Mouse (Mus musculus) adrenal gland, adult 2 months (tissue): Measurements from ENCODE around the gene Dydc2. TPM values are rescaled to one million over a fixed set of nuclear protein-coding genes. Genes with fewer than 3 reads are reported as not detected.
"Not testable (repeated sequence)": the region's sequence is repeated elsewhere in the genome, so short reads cannot be mapped to it uniquely, and the experiment has no call there.

ENCODE experiments used
- DNase-seq: peaks from one replicate; pipeline ENCODE4 v3.0.0; 2021
- long read RNA-seq: library from polyadenylated mRNA; stranded (forward); transcript quantifications from one replicate; pipeline ENCODE4 v2.0.0, GENCODE M21; 2021
- polyA plus RNA-seq: library from polyadenylated mRNA; depleted of rRNA; stranded (reverse); fragments of >200 nt; gene quantifications from 2 replicates; pipeline ENCODE4 v1.2.3, GENCODE M21; 2012; rRNA removed
- total RNA-seq, 2 experiments: library from RNA; stranded (reverse); gene quantifications; 2 replicates each; pipeline ENCODE4 v1.2.3; 2021

Dydc2 gene
- 1 to 10 TPM in 1 of 2 experiments, under 1 TPM in 1; 0.61 to 1.0 TPM for total RNA-seq
- polyA plus RNA-seq = not detected in 2 replicates
- long read RNA-seq, partial matches to known transcripts = 0 of 1 reads
- long read RNA-seq, other reads (novel, unspliced or antisense) = 1 of 1 reads

DNA sequence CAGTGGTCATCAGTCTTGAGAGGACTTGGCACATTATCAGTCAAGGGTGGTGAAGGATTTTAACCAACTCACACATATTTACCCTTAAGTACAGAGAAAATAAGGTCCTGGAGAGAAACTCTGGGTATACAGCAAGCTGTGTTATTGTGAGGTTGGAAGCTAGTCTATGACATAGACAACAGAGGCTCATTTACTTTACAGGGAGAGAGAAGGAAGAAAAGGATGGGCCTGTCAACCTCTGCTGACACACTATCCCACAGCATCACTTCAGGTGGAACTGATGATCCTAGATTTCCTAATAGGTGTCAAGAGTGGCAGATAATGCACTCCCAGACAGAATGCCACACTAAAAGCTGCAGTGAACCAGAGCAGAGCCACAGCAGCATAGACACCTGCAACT lies at the start of gene Dydc2:
Gene Dydc2 (minus strand): TSS at position 101 of the 400 bp plus-strand sequence.
- no peak for DNase-seq

GRCm38 (mm10) chr14:41116271-41116670 lies 47.3 kb upstream of the Dydc2 start:
- peak; percentile 8 for DNase-seq

GRCm38 (mm10) chr14:41112944-41113343 lies 43.9 kb upstream of the Dydc2 start:
- DNase-seq = peak; percentile 9

DNA sequence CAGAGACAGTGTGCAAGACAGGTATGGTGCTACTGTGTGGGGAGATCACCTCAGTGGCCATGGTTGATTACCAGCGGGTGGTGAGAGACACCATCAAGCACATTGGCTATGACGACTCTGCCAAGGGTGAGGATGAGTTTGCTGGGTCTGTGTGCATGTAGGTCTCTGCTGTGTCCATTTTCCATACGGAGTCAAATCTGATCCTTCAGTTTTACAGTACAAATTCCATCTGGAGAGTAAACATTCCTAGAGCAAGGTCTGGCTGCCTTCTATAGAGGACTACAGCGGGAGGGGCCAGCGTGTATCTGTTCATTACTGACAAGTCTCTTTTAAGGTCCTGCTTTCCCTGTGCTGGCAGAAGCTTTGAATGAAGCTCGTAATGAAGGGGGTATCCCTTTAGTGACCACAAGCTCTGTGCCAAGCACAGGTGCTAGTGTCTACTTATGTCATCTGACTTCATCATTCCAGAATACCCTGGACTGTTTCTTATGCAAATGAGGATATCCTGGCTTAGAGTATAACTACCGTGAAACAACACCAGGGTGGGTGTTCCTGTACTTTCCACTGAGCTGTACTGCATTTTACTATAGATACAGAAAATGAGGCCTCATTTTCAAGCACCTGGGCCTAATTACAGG lies 42.1 kb upstream of the Dydc2 start:
- no peak for DNase-seq

- DNase-seq = peak; percentile 10
These were observed 35.9 kb upstream of the Dydc2 start, which contains the start of gene Mat1a for GRCm38 (mm10) chr14:41104853-41105444. TSS of gene Mat1a (plus strand) at chr14:41105035.

DNA sequence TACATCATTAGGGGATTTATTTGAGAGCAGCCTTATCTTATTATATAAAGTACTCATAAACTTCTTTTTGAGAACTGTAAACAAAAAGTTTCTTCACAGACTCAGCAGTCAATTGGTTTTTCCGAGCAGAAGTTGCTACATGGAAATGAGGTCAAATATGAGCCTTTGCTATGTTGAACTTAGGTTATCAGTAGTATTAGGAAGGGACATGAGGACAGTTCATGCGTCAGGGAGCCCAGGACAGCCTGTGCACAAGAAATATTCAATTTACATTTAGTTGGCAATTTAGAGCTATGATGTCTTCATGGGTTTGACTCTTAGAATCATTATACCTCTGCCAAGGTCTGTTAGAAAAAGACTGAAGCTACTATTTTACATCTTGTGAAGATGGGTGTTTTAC lies 33.3 kb upstream of the Dydc2 start:
- DNase-seq = no peak

- no peak for DNase-seq
These were observed 32.2 kb upstream of the Dydc2 start for GRCm38 (mm10) chr14:41101242-41101641.

GRCm38 (mm10) chr14:41100712-41101111 lies 31.7 kb upstream of the Dydc2 start:
- DNase-seq = no peak

DNA sequence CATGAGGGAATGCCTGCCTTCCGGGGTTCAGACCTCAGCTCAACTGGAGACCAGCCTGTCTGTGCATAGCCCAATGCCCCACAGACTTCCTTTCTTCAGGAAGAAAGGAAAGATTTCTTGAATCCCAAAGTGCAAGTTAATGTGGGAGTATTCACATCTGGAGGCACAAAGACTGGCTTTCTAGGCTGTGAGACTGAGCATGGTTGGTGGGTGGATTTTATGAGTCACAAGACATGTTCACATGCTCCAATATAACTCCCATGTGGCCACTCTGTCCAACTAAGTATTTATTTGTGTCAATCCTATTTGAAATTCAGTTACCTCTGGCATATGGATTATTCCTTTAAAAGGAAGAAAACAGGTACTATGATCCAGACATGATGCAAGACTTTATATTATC lies 29.7 kb upstream of the Dydc2 start:
- DNase-seq = no peak

DNA sequence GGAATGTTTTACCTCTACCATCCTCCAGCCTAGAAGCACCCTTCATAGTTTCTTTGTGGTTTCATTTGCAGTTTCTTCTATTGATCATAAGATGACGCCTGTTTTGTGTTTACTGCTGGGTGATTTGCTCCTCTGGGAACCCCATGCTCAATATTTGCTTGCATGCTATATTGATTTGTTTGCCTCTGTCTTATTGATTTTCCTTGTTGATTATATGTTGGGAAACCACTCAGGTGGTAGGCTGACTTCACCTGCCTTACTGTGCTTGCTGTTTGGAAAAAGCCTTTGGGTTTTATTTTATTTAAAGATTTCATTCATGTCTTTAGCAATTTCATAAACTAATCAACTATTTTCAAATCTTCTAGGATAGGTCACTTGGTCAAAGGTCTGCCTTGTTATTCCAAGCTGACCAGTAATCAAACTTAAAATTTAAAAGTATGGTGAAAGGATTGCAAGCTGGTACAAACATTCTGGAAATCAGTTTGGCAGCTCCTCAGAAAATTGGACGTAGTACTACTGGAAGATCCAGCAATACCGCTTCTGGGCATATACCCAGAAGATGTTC lies 27.4 kb upstream of the Dydc2 start:
- DNase-seq = no peak

DNA sequence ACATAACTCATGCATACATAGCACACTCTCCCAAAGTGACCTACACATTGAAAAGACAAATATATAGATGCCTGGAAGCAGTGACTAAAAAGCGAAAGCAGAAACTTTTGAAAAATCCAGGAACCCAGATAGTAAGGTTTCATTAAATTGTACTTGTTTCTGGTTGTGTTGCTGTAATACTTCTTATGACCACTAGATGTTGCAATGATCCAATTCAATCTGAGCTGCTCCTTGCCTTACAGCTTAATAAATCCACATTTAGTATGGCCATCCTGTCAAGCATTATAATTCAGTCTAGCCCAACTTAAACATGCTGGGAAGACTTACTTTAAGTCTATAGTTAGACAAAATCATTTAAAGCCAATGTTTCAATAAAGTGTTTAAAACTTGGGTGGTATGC lies 25.1 kb upstream of the Dydc2 start:
- DNase-seq = no peak

DNA sequence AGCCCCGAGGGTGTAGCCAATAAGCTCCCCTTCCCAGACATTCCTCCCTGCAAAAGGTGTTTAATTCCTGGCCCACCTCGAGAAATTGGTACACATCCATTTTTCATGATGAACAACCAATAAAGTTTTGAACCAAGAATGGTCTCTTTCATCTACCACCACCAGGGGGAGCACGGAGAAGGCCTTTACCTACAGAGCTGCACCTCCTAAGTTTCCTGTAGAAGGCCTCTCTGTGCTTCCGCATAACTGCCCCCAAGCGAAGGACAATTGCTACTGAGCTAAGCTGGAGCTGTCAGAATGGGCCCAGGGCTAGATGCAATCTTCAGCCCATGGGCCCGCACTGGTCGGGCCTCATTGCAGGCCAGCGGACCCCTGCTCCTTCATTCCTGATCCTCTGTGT lies 21.8 kb upstream of the Dydc2 start:
- DNase-seq = peak; percentile 12

DNA sequence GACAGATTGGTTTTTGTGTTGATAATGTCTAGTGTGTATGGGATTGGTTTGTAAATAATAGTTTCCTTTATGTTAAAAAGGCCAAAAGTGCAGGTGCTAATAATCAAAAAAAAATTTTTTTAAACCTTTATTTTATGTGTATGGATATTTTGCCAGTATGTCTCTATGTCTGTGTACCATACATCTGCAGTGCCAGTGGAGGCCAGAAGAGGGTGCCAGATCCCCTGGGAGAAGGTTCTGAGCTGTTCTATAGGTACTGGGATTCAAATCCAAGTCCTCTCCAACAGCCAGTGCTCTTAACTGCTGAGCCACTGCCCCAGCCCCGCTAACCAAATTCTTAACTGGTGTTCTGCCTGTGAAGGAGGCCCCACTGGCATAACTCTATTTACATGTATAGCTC lies 18.5 kb upstream of the Dydc2 start:
- peak; percentile 23 for DNase-seq

GRCm38 (mm10) chr14:41082408-41082807 lies 13.4 kb upstream of the Dydc2 start:
- no peak for DNase-seq

GRCm38 (mm10) chr14:41072944-41073275 lies 3.9 kb upstream of the Dydc2 start:
- DNase-seq = no peak

- peak; percentile 79 for DNase-seq
These were observed 3.4 kb upstream of the Dydc2 start, which contains the start of gene Dydc1 for GRCm38 (mm10) chr14:41072229-41072943. TSS of gene Dydc1 (plus strand) at chr14:41072911.

- no peak for DNase-seq
These were observed 1.3 kb upstream of the Dydc2 start for GRCm38 (mm10) chr14:41070343-41070742.

- DNase-seq = no peak
These were observed 2.6 kb downstream of the Dydc2 start for GRCm38 (mm10) chr14:41066416-41066815.

DNA sequence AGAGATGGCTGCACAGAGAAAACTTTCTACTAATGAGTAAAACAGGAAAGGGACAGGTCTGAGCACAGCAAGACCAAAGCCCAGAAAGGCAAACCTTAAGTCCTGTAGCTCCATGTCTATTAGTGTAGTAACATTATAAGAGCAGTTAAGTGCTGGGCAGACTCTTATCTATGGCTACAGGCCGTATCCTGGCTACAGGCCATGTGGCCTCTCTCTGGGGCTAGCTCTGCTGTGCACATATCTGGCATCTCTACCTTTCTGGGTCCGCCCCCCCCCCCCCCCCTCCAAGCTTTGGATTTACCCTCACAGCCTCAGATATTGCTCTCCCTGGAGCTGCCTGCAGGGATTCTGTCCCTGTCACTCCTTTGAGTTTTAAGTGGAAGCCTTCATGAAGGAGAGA lies 3.8 kb downstream of the Dydc2 start:
- DNase-seq = no peak

DNA sequence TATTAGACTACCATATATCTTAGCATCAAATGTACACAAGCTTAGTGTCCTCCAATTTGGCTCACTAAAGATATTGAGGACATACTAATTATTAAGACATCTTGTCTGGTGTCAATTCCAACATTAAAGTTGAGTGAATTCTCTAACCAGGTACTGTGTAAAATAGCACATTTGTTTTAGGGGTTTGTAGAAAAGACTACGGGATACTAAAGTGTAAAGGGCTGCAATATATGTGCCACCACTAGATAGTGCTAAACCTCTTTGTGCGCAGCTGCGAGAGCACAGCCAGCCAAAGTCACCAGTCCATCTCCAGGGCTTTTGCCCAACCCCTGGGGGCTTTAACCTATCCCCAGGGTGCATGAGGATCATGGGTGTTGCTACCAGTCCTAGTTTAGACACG lies 15.8 kb downstream of the Dydc2 start:
- not testable (repeated sequence) for DNase-seq

DNA sequence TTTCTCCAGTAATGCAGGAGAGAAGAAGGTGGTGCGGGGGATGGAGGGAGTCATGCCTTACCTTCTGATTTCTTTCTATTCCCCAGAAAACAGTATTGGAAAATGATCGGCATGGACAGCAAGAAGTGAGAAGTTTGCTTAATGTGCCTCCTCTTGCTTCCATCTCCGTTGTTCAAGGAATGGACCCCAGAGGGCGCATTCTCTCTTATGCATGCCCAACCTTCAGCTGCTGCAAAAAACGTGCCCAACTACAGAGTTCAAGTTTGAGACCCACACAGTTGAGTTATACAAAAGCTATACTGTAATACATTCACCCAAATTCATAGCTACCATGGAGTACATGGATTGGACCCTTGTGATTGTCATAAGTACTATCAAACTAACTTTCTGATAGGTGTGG lies 16.5 kb downstream of the Dydc2 start:
- DNase-seq = peak; percentile 21

DNA sequence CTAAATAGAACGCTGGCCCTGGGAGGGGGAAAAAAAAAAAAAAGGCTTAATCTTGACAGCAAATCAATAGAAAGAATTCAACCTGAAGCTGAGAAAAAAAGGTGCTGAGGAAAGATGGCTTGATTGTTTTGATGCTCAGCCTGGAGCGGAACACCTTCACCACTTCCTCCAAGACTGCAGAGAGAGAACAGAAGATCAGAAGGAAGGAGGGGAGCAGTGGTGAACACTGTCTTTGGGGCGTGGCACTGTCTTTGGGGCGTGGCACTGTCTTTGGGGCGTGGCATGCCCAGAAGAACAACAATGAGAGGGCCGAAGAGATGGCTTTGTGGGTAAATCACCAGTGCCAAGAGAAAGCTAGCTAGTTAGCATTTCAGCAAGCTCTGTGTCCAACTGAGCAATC lies 18.5 kb downstream of the Dydc2 start:
- DNase-seq = no peak

DNA sequence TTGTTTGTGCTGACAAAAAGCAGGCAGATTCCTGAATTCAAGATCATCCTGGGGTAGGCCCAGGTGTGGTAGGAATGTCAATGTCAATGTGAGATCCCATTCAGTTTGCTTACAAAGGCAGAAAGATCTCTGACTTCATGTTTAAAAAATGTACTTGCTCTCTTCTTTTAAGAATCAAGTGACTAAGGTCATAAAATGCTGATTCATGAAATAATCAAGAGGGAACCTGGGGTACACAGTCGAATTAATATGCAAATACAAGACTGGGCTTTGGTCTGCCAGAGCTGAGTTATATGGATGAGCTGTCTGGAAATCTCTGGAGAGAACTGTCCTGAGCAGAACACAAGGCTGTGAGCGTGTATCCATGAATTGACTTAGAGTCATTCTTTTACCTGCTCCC lies 21.6 kb downstream of the Dydc2 start:
- no peak for DNase-seq
